Mouse (Mus musculus) T-helper 17 cell (primary cell): ENCODE data around the gene Serpina1e.
"Not testable (repeated sequence)": the region's sequence is repeated elsewhere in the genome, so short reads cannot be mapped to it uniquely, and the experiment has no call there.

ENCODE experiments used
- in situ Hi-C, 2 experiments: fragments of 300-600 bp; cut with MboI, MseI; formaldehyde crosslinking; loops; 1 replicate in 1 of 2; 2 replicates in 1 of 2; pipeline ENCODE4 v1.15.1; 2025; ENCODE audit warnings: high pct_unique_total_duplicates in 2 of 2

Gene Serpina1e

DNA sequence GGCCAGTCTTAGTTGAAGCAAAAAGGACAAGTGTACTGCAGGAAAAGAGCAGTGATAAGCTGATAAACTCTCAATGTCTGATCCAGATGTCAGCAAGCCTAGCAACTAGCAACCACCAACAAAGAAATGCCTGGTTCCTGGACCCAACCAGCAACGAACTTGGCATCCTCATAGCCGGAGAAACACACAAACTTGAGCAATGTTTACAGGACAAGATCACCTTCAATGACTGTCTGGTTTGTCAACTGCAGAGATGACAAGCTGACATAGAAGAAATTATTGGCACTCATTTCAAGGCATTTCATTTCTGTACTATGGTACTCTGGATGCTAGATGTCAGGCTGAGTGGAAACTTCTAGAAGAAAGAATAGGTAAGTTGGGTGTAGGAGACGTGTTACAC is 8.0 kb upstream of the Serpina1e start:
- in situ Hi-C loops: no loop called here

DNA sequence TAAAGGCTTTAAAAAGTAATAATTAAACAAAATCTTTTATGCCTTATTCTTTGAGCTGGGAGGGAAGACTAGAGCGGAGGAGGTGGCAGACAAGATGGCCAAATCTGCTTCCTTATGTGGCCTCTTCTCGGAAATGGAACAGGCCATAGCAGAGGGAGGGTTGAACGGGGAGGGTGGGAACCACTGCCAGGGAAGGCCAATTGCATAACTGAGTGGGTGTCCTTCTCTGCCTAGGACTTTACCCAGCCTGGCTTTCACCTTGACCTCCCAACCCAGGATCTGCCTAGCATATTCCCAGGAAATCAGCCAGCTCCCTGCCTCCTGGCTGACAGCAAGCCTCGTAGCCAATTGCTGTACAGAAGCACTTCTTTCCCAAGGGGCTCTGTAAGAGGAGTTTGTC is 4.5 kb upstream of the Serpina1e start:
- in situ Hi-C loops: no loop called here

DNA sequence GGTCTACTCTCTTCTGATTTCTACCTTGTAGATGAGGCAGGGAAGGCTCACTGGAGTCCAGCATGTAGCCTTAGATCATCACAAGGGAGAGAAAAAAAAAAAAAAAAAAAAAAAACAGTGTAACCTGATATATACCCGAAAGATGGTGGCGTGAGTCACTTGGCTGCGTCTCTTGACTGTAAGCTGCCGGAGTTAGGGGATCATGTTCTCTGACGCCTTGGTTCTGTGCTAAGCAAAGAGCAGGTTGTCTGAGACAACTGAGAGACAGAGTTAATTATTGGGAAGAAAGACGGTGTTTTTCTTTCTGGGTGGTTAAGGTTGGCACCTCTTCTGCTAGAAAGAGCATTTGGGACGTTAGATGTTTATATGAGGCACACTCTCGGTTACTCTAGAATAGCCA is 4.1 kb upstream of the Serpina1e start:
- in situ Hi-C loops: no loop called here

DNA sequence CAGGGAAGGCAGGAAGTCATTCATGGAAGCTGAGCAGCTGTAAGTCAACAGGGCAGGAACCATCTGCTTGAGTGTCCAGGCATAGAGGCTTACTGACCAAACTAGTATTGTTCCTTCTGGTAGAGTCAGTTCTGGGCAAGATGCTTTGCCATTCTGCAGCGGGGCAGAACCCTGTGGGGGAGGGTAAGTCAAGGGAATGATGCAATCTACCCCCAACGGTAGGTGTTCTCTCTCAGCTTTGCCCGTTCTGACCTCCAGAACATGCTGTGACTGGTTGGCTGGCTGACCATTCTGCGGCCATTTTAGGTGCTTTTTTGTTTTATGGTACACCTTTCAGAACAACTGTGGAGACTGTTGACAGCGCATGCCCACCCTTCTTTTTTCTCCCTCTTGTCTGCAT is 3.6 kb upstream of the Serpina1e start:
- in situ Hi-C loops: no loop called here

DNA sequence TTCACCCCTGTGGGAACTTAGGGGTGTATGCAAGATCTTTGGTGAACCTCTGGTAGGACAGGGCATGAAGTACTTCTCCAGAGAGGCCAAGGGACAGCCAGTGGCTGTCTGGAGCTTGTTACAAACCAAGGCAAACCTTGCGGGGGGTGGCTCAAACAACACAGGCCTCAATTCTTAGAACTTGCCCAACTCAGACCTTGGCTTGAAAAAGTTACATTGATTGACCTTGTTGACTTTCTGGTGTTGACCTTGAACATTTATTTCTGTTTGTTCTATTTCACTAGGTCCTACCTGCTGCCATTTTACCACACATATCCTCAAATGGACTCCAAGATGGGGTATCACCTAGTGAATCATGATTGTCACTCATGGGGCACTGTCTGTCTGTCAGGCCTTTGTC is 2.9 kb upstream of the Serpina1e start:
- in situ Hi-C loops: no loop called here

DNA sequence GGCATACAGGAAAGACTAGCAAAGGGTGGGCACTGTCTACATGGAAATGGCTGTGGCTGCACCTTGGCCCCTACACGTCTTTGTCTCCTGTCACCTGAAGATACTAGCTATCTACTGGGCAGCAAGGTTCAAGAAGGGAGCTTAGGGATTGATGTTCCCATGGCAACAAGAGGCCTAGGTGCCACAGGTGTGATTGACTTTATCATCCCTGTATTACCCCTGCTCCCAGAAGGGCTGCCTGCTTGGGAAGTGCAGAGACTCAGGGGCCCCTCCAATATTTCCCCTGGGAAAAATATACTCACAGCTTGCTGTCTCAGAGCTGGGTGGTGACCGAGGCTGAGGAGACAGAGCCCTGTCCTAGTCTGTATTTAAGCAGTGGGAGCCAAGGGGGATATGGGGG is 2.2 kb downstream of the Serpina1e start:
- in situ Hi-C loops: loop anchor here in 1 of 2 experiments (5.0 kb wide), 1 partner anchor 54 kb away; the partner anchor contains the start of gene Serpina1c

DNA sequence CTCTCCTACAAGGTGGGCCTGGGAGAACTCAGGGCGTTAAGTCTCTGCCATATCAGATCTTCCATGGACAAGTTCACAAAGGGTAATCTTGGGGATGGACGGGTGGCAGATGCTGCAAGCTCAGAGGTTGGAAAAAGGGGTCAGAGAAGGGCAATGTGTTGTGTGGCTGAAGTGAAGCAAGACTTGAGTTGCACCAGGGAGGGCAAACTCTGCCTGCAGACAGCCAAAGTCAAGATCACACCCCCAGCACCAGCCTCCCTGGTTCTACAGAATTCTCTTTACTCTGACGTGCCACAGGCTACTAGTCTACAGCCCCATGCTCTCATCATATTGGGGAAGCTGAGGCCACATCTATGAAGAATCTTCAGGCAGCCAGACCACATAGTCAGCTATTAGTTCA is 5.8 kb downstream of the Serpina1e start:
- in situ Hi-C loops: loop anchor here in 1 of 2 experiments (5.0 kb wide), 1 partner anchor 96 kb away; no protein-coding TSS in a partner anchor

DNA sequence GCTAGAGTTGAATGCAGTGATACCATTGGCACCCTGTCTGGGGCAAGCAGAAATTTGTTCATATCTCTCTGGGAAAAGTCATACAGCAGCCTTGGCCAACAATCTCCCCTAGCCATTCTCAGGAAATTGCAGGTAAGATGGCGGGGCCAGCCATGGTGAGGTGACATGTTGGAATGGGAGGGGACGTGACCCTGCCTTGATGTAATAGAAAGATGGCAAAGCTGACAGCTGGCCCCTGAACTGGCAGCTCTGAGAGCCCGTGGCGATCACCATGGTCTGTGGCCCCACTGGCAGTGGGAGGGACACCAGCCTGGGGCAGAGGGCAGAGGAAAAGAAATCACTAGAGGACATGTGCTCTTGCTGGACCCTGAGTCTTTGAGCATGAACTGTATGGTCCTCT is 12.5 kb downstream of the Serpina1e start:
- in situ Hi-C loops: no loop called here

DNA sequence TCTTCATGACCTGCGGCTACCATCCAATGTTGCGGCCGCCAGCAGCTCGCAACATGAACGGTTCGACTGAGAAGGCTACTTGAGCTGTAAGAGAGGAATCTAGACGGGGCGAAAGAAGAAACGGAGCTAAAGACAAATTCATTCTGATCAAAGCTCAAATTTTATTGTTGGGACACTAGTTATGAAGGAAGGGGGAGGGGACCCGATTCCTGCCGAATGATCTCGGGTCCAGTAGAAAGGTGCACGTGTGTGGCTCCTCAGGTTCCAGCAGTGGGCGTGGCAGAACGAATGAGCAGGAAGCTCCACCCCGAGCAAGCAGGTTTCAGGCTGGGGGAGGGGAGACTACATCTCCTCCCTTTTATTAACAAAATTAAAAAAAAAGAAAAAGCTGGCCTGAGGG is 49.6 kb downstream of the Serpina1e start:
- in situ Hi-C loops: not testable (repeated sequence)

DNA sequence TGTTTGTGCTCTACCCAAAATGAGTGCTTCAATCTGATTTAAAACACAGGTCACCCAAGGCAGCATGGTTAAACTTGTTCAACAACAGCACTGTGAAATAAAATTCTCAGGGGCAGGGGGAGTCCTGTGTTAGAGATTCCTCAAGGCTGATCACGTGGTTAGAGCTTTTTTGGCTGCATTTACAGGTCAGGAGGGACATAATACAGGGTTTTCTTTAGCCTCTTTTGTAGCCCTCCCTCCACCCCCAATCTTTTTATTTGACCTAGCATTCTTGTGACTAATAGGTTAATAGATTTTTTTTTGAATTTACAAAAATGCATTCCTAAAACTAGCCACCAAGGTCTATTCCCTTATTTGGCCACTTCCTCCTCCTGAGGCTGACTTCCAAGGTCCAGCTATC is 51.0 kb downstream of the Serpina1e start:
- in situ Hi-C loops: not testable (repeated sequence)

DNA sequence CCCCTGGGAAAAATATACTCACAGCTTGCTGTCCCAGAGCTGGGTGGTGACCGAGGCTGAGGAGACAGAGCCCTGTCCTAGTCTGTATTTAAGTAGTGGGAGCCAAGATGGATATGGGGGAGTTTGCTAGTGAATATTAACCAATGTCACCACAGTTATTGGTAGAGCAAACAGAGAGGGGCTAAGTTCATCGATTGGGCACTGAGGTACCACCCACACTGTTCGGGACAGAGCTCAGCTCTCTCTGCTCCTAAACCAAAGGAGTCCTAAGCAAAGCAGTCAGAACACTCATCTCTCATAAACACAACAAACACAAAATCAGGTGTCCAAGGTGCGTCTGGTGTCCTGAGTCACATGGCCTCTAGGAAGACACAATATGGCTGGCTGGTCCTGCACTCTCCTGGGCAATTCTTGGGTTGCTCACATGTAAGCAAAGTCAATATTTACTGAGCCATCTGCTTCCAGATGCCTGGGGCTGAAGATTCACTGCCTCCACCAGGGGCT is 53.9 kb downstream of the Serpina1e start, which contains the start of gene Serpina1c:
Serpina1c (minus strand) TSS at position 51 of the 504 bp plus-strand sequence.
- in situ Hi-C loops: loop anchor here in 1 of 2 experiments (5.0 kb wide), 1 partner anchor 52 kb away; the partner anchor contains the start of gene Serpina1e

DNA sequence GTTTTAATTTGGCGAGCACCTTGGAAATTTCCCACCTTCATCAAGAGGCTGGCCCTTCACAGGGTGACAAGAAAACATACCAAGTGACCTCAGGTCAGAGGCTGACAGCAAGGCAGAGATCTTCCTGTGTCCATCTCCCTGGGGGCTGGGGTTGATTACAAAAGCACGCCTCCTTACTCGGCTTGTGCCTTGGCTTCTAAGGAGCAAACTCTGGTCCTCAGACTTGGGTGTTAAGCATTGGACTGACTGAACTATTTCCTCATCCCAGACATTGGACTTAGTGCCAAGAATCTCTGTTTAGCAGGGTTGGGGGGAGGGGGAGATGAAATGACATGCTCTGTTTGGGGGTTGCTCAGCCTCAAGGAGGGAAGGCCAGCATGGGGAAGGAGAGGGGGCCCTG is 56.8 kb downstream of the Serpina1e start:
- in situ Hi-C loops: loop anchor here in 1 of 2 experiments (5.0 kb wide), 1 partner anchor 55 kb away; the partner anchor contains the start of gene Serpina1e
